Mouse (Mus musculus) Patski (cell line): ENCODE measurements at regions not wholly inside any gene's neighbourhood (a gene's known extent, or its start where the extent isn't known, plus 50 kb on each side); places are given as distances from the start of the nearest gene placed in this dataset.
A peak's percentile ranks its signal among the peaks of the same experiment; 100 is the strongest.
"Not testable (repeated sequence)": the region's sequence is repeated elsewhere in the genome, so short reads cannot be mapped to it uniquely, and the experiment has no call there.

Experiments used
- ATAC-seq: fragments of 100-300 bp; one replicate; pipeline ENCODE4 v1.8.0; 2021
- CTCF ChIA-PET: fragments of 350-600 bp; sonication (Branson Sonifier 250); formaldehyde crosslinking; loops from one replicate; lab custom pipeline; 2022; ENCODE audit warnings: inconsistent platforms; lab: Charles Lee
- POLR2A ChIA-PET: fragments of 350-600 bp; sonication (Branson Sonifier 250); formaldehyde crosslinking; loops from one replicate; lab custom pipeline; 2022; ENCODE audit warnings: antibody characterized with exemption, inconsistent platforms; lab: Charles Lee
- DNase-seq: peaks from one replicate; pipeline ENCODE4 v3.0.0-alpha.2; 2011; ENCODE audit warnings: low read depth, low spot score
- H3K27me3 ChIP-seq: fragments of 371-371 bp; one replicate; pipeline ENCODE4 v1.5.1; 2021
- CTCF ChIP-seq: fragments of 100-300 bp; IDR thresholded peaks from one replicate; pipeline ENCODE4 v1.5.1; 2021
- in situ Hi-C: fragments of 300-500 bp; cut with MboI; formaldehyde crosslinking; loops from 3 replicates; pipeline ENCODE4 v1.11.1; 2018; ENCODE audit warnings: low pct_unique_long_range_greater_than_20kb, mixed read lengths

DNA sequence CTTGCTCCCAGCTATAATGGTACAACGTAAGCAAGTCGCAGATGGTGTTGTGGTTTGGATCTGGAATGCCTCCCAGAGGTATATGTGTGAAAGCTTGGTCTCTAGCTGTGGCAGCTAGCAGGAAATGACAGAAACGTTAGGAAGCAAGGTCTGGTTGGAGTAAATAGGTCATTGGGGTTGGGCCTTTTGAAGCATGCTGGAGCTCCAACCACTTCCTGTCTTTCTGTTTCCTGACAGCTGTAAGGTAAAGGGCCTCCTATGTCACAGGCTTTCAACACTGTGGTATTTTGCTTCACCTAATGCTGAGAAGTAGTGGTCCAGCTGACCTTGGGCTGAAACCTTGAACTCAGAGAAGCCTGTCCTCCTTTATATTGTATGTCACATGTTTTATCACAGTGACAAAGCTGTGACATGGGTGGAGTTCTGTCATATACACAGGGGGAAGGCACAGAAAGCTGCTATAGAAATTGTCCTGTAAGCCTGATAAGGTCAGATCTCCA is 106.8 kb upstream of the Nabp1 start:
- no peaks in the 10 kb centered on the region for H3K27me3 ChIP-seq
- in situ Hi-C loops = no loop called here
- ChIA-PET POLR2A (interaction anchor here (0.5 to 0.6 kb wide), 2 partner anchors 155 to 246 kb away, joined by 3 to 7 read pairs; no protein-coding TSS in a partner anchor), CTCF (no interaction called here)
- TF ChIP-seq CTCF = no peak
- DNase-seq = no peak
- no peak for ATAC-seq

DNA sequence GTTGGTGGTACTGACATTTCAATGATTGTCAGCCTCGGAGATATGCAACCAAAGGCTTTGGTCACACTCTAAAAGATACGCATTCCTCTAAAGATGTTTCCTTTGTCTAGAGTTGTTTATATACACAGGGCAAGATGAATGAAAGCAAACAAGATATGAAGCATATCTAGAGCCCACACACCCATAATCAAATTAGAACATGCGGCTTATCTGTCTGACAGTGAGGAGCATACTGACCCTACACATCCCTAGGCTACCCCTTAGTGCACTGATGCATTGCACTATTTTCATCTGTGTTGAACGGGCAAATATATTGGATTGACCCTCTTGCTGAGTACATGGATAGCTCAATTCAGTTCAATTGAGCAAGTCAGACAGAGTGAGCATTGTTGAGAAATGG is 105.6 kb upstream of the Nabp1 start:
- CTCF ChIA-PET = interaction anchor here (1.2 kb wide), 2 partner anchors 10 to 13 kb away, joined by 3 to 4 read pairs; no protein-coding TSS in a partner anchor
- POLR2A ChIA-PET = no interaction called here
- DNase-seq (no peak), ATAC-seq (no peak)
- no peaks in the 10 kb centered on the region for H3K27me3 ChIP-seq
- in situ Hi-C loops = no loop called here
- no peak for TF ChIP-seq CTCF

DNA sequence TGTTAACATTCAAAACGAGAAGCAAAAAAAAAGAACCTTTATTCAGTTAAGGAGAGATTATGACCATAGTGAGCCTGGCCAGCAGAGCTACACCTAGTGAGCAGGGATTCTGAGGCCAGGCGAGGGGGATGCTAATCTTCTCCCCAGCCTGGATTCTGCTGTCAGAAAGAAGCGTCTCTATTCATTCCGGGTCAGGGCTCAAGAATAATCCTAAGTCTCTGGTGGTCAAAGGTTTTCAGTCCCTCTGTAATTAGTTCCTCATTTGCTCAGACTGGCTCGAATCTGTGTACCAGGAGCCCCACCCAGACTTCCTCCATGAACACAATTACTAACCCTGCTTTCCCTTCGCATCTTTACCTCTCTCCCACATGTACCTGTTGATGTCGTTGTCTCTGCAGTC is 101.8 kb upstream of the Nabp1 start:
- ChIA-PET POLR2A (no interaction called here), CTCF (interaction anchor here (1.5 to 1.6 kb wide), 2 partner anchors 10 to 109 kb away, joined by 3 read pairs; no protein-coding TSS in a partner anchor)
- ATAC-seq (no peak), DNase-seq (no peak)
- no peaks in the 10 kb centered on the region for H3K27me3 ChIP-seq
- in situ Hi-C loops = no loop called here
- TF ChIP-seq CTCF = no peak

DNA sequence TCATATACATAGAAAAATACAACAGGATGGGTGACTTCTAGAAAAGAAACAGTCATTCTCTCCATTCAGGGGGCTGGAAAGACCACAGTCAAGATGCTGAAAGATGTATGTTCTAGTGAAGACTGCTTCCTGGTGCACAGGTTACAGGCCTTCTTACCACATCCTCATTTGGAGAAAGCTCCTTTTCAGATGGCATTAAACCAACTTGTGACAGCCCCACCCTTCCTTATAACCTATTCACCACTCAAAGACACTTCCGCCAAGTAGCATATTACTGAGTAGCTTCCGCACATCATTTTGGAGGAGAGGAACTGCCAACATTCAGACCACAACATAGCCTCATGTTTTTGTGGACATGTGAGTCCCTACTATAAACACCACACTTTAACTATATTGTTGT is 99.5 kb upstream of the Nabp1 start:
- ChIA-PET POLR2A (interaction anchor here (1.2 kb wide), 1 partner anchor 16 kb away, joined by 3 read pairs; no protein-coding TSS in a partner anchor), CTCF (interaction anchor here (1.5 to 2.1 kb wide), 2 partner anchors 19 kb away, joined by 3 to 8 read pairs; no protein-coding TSS in a partner anchor)
- in situ Hi-C loops = no loop called here
- H3K27me3 ChIP-seq = no peaks in the 10 kb centered on the region
- DNase-seq (no peak), ATAC-seq (no peak)
- TF ChIP-seq CTCF = no peak

DNA sequence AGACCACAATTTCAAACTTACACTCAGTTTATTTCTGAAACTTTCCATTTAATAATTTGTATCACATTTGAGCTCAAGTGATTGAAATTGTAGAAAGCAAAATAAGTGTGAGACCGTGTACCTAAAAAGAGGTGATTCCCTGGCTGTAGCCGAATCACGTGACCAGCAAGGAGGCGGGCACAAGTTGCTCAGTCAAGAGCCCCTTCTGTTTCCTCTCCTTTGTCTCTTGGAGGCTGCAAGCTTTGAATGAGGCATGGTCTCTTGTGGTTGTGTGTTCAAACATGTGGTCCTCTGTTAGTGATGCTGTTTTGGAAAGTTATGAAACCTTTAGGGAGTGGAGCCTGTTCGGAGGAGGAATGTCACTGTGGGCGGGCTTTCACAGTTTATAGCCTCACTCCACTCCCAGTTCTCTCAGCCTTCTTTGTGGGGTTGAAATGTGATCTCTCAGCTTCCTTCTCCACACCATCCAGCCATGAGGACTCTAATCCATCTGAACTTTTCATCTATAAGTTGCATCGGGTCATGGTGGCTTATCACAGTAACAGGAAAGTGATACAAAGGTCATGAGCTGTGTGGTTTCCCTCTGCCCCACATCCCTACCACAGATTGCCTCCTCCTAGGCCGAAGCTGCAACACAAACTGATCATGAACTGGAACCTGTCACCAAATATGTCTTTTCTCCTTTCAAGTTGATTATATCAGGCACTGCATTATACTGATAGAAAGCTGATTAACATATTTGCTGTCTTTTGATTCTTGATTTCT is 94.3 kb upstream of the Nabp1 start:
- CTCF ChIA-PET = interaction anchor here (1.8 kb wide), 1 partner anchor 24 kb away, joined by 8 read pairs; no protein-coding TSS in a partner anchor
- in situ Hi-C loops = no loop called here
- ATAC-seq (no peak), DNase-seq (no peak)
- TF ChIP-seq CTCF = no peak
- no peaks in the 10 kb centered on the region for H3K27me3 ChIP-seq
- POLR2A ChIA-PET = interaction anchor here (0.5 kb wide), 1 partner anchor 307 kb away, joined by 3 read pairs; no protein-coding TSS in a partner anchor

DNA sequence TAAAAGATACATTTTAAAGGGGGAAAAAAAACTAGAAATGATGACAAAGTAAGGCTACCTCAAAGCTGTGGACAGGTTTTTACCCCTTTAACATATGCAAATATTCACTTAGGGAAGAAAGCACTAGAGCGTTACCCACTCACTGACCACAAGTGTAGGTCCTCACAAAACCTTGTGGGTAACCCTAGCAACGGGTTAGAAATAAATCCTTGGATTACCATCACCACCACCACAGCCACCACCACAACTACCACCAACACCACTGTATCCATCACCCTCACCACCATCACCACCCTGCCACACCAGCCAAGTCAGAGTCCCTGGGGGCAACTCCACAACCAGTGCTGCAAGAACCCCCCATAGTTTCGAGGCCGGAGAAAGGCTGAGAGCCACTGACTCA is 91.4 kb upstream of the Nabp1 start:
- peak; percentile 54 for ATAC-seq
- CTCF ChIA-PET = interaction anchor here (2.2 kb wide), 1 partner anchor 30 kb away, joined by 6 read pairs; no protein-coding TSS in a partner anchor
- POLR2A ChIA-PET = no interaction called here
- no peaks in the 10 kb centered on the region for H3K27me3 ChIP-seq
- in situ Hi-C loops = no loop called here
- no peak for TF ChIP-seq CTCF
- peak; percentile 46 for DNase-seq

DNA sequence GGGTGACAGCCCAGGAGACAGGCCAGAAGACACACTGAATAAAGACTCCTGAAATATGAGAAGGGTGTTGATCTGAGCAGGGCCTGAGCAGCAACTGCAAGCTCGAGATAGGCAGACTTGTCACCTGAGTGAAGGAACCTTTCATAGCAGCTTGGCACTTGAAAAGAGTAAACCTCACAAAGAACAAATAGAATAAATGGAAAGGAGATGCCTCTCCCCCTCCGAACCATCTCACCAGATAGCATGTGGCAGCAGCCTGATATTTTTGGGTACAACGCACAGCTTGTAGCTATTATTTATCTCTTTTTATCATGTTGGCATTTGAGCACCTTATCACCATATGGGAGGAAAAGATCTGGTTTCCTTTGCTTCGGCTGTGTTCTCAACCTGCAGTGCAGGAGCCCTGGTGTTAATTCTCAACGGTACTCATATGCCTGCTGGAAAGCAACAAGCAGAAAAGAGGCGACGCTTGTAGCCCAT is 88.0 kb upstream of the Nabp1 start:
- ChIA-PET POLR2A (no interaction called here), CTCF (interaction anchor here (0.8 to 1.3 kb wide), 3 partner anchors 17 to 99 kb away, joined by 3 read pairs; no protein-coding TSS in a partner anchor)
- ATAC-seq (no peak), DNase-seq (no peak)
- no peak for TF ChIP-seq CTCF
- in situ Hi-C loops = no loop called here
- H3K27me3 ChIP-seq = no peaks in the 10 kb centered on the region

DNA sequence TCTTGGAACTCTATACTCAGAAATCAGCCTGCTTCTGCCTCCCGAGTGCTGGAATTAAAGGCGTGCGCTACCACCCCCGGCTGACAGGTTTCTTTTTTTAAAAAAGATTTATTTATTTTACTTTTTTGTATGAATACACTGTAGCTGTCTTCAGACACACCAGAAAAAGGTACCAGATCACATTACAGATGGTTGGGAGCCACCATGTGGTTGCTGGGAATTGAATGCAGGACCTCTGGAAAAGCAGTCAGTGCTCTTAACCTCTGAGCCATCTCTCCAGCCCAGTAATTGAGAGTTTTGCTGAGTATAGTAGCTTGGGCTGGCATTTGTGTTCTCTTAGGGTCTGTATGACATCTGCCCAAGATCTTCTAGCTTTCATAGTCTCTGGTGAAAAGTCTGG is 78.4 kb upstream of the Nabp1 start:
- H3K27me3 ChIP-seq, in situ Hi-C loops, CTCF ChIA-PET, DNase-seq, ATAC-seq, POLR2A ChIA-PET: not testable (repeated sequence)
- TF ChIP-seq CTCF = peak; percentile 38

DNA sequence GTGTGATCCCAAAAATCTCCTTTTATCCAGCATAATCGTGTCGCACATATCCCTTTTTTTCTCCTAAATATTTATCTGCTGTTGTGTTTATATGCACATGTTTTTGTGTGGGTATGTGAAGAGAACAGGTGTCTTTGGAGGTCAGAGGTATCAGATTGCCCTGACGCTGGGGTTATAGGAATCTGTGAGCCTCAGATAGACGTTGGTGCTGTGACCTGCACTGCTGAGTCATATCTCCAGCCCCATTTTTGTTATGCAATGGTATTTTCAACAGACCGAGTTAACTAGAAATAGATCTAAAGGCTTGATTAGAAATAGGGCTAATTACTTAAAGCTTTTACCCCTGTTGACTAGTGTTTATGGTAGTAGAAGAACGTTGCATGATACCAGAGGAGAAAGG is 75.5 kb upstream of the Nabp1 start:
- ChIA-PET CTCF (no interaction called here), POLR2A (no interaction called here)
- DNase-seq (no peak), ATAC-seq (no peak)
- no peak for TF ChIP-seq CTCF
- no peaks in the 10 kb centered on the region for H3K27me3 ChIP-seq
- in situ Hi-C loops = no loop called here

DNA sequence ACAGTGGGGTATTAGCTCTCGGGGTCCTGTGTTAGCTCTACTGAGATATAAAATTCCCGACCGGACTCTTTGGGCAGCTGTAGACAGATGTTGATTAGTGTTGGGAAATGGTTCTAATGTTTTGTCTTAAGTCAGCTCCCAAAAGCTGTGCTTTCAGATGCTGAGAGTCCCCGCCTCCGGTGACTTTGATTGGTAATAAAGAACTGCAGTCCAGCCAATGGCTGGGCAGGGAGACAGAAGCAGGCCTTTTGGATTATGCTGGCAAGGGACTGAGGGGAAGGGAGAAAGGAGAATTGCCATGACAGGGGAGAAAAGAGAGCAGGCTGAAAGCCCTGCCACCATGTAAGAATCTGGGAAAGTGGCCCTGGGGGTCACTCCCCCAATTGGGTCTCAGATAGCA is 73.4 kb upstream of the Nabp1 start:
- no peak for ATAC-seq
- CTCF ChIA-PET = interaction anchor here (1.3 kb wide), 1 partner anchor 11 kb away, joined by 4 read pairs; no protein-coding TSS in a partner anchor
- in situ Hi-C loops = no loop called here
- TF ChIP-seq CTCF = no peak
- H3K27me3 ChIP-seq = no peaks in the 10 kb centered on the region
- DNase-seq = no peak
- POLR2A ChIA-PET = no interaction called here

DNA sequence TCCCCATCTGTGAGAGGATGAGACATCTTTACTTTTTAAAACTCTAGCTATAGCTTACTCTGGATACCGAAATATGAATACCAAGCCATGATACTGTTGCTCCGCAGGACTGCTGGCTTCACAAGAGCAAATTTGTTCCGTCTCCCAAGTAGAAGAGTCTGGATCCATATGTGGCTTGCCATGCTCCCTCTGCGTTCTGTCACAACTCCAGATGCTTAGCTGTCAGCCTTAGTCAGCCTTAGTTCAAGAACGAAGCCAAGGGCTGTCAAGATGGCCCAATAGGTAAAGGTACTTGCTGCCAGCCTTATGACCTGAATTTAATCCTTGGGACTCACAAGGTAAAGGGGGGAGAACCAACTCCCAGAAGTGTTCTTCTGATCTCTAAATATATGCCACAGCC is 64.6 kb upstream of the Nabp1 start:
- no peaks in the 10 kb centered on the region for H3K27me3 ChIP-seq
- DNase-seq (no peak), ATAC-seq (no peak)
- CTCF ChIA-PET = interaction anchor here (1.1 kb wide), 1 partner anchor 34 kb away, joined by 3 read pairs; no protein-coding TSS in a partner anchor
- POLR2A ChIA-PET = no interaction called here
- in situ Hi-C loops = no loop called here
- TF ChIP-seq CTCF = no peak
